Mouse (Mus musculus) thymus, adult 2 months (tissue): ENCODE data around the gene Zglp1. TPM values are rescaled to one million over a fixed set of nuclear protein-coding genes. Genes with fewer than 3 reads are reported as not detected.

Experiments
- DNase-seq: peaks from one replicate; pipeline ENCODE4 v3.0.0; 2021
- H3K27ac ChIP-seq: fragments of 200-500 bp; 2 replicates; pipeline ENCODE4 v1.5.1; 2012; ENCODE audit warnings: low read length, control low read depth; ENCODE audit not compliant: control insufficient read depth, insufficient read depth
- H3K27me3 ChIP-seq: fragments of 200-500 bp; 2 replicates; pipeline ENCODE4 v1.6.1; 2012; ENCODE audit warnings: mild to moderate bottlenecking, low read length, moderate library complexity, mixed read lengths; ENCODE audit not compliant: control insufficient read depth, insufficient read depth
- H3K36me3 ChIP-seq: fragments of 200-500 bp; 2 replicates; pipeline ENCODE4 v1.6.1; 2012; ENCODE audit warnings: mild to moderate bottlenecking, low read length, moderate library complexity; ENCODE audit not compliant: control insufficient read depth, insufficient read depth
- H3K4me1 ChIP-seq: fragments of 200-500 bp; replicated peaks from 2 replicates; pipeline ENCODE4 v1.6.1; 2012; ENCODE audit warnings: low read length; ENCODE audit not compliant: control insufficient read depth, insufficient read depth
- H3K4me3 ChIP-seq: fragments of 200-500 bp; 2 replicates; pipeline ENCODE4 v1.5.1; 2012; ENCODE audit warnings: mild to moderate bottlenecking, low read length, control low read depth, moderate library complexity; ENCODE audit not compliant: control insufficient read depth, insufficient read depth
- CTCF ChIP-seq: fragments of 200-500 bp; IDR thresholded peaks from 2 replicates; pipeline ENCODE4 v1.5.1; 2012; ENCODE audit warnings: mild to moderate bottlenecking, control low read depth, low read length, moderate library complexity, borderline replicate concordance; ENCODE audit not compliant: control insufficient read depth, poor library complexity, insufficient read depth; ENCODE audit errors: extremely low read depth
- POLR2A ChIP-seq: fragments of 200-500 bp; IDR thresholded peaks from 2 replicates; pipeline ENCODE4 v1.6.1; 2012; ENCODE audit warnings: mild to moderate bottlenecking, low read length, control low read depth, moderate library complexity; ENCODE audit not compliant: control insufficient read depth, poor library complexity, insufficient read depth; ENCODE audit errors: extremely low read depth
- WGBS: fragments of 180-500 bp; shearing (Covaris S2); methylation state at CpG from one replicate; pipeline ENCODE4 v1.1.7; 2018; 5-methylcytosine and 5-hydroxymethylcytosine counted together
- polyA plus RNA-seq: library from polyadenylated mRNA; depleted of rRNA; stranded (reverse); fragments of >200 nt; gene quantifications from 2 replicates; pipeline ENCODE4 v1.2.3, GENCODE M21; 2012

Zglp1 gene
- polyA plus RNA-seq, 1 experiment: 1.1 TPM

- TF ChIP-seq CTCF (no peak), POLR2A (no peak)
- WGBS: 92% methylated on average over 1 of the region's 1 CpGs
- no peak overlapping the region for H3K27ac ChIP-seq
- no peak overlapping the region for H3K4me3 ChIP-seq
- H3K36me3 ChIP-seq: peaks cover 3% of the 10 kb centered on the region; the same call in 1 of the 2 replicates
- peaks cover under 1% of the 10 kb centered on the region for H3K4me1 ChIP-seq
- DNase-seq: no peak
- H3K27me3 ChIP-seq: no peaks in the 10 kb centered on the region
Observed at GRCm38 (mm10) chr9:21022726-21023125, 44.2 kb downstream of the Zglp1 start.

GRCm38 (mm10) chr9:21022288-21022687, 44.6 kb downstream of the Zglp1 start:
- Histone ChIP-seq H3K4me1 (peaks cover 5% of the 10 kb centered on the region), H3K4me3 (no peak overlapping the region), H3K27ac (no peak overlapping the region), H3K27me3 (no peaks in the 10 kb centered on the region), H3K36me3 (peaks cover 3% of the 10 kb centered on the region; the same call in 1 of the 2 replicates)
- TF ChIP-seq CTCF (no peak), POLR2A (no peak)
- 92% methylated on average over 6 of the region's 6 CpGs for WGBS
- no peak for DNase-seq

- H3K36me3 ChIP-seq: peaks cover 3% of the 10 kb centered on the region; the same call in 1 of the 2 replicates
- no peaks in the 10 kb centered on the region for H3K27me3 ChIP-seq
- no peak for DNase-seq
- H3K27ac ChIP-seq: peak overlapping the region; percentile 41; the same call in 1 of the 2 replicates
- TF ChIP-seq POLR2A: no peak
- TF ChIP-seq CTCF: no peak
- no peak overlapping the region for H3K4me3 ChIP-seq
- peaks cover 14% of the 10 kb centered on the region for H3K4me1 ChIP-seq
- 97% methylated on average over 3 of the region's 3 CpGs for WGBS
Observed at GRCm38 (mm10) chr9:21021363-21021762, 45.5 kb downstream of the Zglp1 start.

GRCm38 (mm10) chr9:21018600-21018999, 48.3 kb downstream of the Zglp1 start:
- DNase-seq: no peak

GRCm38 (mm10) chr9:21017177-21017575, 49.7 kb downstream of the Zglp1 start:
- TF ChIP-seq POLR2A (no peak), CTCF (no peak)
- Histone ChIP-seq H3K36me3 (peaks cover 3% of the 10 kb centered on the region; the same call in 1 of the 2 replicates), H3K4me1 (peaks cover 31% of the 10 kb centered on the region), H3K27me3 (no peaks in the 10 kb centered on the region), H3K4me3 (peak overlapping the region; percentile 86; the same call in 1 of the 2 replicates), H3K27ac (peak overlapping the region; percentile 21; the same call in 1 of the 2 replicates)
- WGBS: 1% methylated on average over 4 of the region's 4 CpGs
- peak; percentile 38 for DNase-seq

More at GRCm38 (mm10) chr9:21018600-21018999, 48.3 kb downstream of the Zglp1 start:
- Histone ChIP-seq H3K27ac (no peak overlapping the region), H3K4me1 (peaks cover 31% of the 10 kb centered on the region), H3K36me3 (peaks cover 3% of the 10 kb centered on the region; the same call in 1 of the 2 replicates), H3K27me3 (no peaks in the 10 kb centered on the region), H3K4me3 (no peak overlapping the region)
- 93% methylated on average over 2 of the region's 2 CpGs for WGBS
- TF ChIP-seq POLR2A (no peak), CTCF (no peak)

- TF ChIP-seq CTCF: no peak
- TF ChIP-seq POLR2A: no peak
- H3K27me3 ChIP-seq: no peaks in the 10 kb centered on the region
- H3K36me3 ChIP-seq: peaks cover 3% of the 10 kb centered on the region; the same call in 1 of the 2 replicates
- peak overlapping the region; percentile 21; the same call in 1 of the 2 replicates for H3K27ac ChIP-seq
- WGBS: 7% methylated on average over 17 of the region's 17 CpGs
- H3K4me1 ChIP-seq: peaks cover 31% of the 10 kb centered on the region
- DNase-seq: peak; percentile 27
- H3K4me3 ChIP-seq: peak overlapping the region; percentile 86
Observed at GRCm38 (mm10) chr9:21016331-21017176, 50.3 kb downstream of the Zglp1 start.
